ENCODE assay signal across 15 mouse cellular contexts in genomic region chr2:131673351-131673750, GRCm38 (mm10).
"Had no signal": no experiment of that assay in that cellular context is flagged by ENCODE, and none has a peak within 500 bp of the region (broad histone marks: within the 10 kb centered on the region; RNA-seq: fewer than 3 reads in every experiment).

No protein-coding gene starts in this region.

- H3K4me2 ChIP-seq: limb, embryonic 13.5 days; neural tube, embryonic 15.5 days had no signal

- H3K9ac ChIP-seq: limb, embryonic 13.5 days; liver, embryonic 14.5 days; neural tube, embryonic 15.5 days had no signal

- H3K27me3 ChIP-seq: limb, embryonic 13.5 days; neural tube, embryonic 15.5 days had no signal

- H3K36me3 ChIP-seq: limb, embryonic 13.5 days; midbrain, embryonic 10.5 days; neural tube, embryonic 15.5 days had no signal

- H3K9me3 ChIP-seq: limb, embryonic 13.5 days; midbrain, embryonic 10.5 days; neural tube, embryonic 15.5 days had no signal

- DNase-seq: kidney, adult 8-10 months; kidney, postnatal 36 days; lung, adult 18-20 months; lung, postnatal 36 days; midbrain, embryonic 14.5 days; right cerebral cortex, postnatal 4 days; spleen, adult 18-20 months; thymus, adult 18-20 months; thymus, postnatal 14 days had no signal

- H3K4me1 ChIP-seq: midbrain, embryonic 10.5 days; neural tube, embryonic 15.5 days had no signal

- H3K27ac ChIP-seq: kidney, postnatal 0 days; limb, embryonic 13.5 days; liver, embryonic 14.5 days; midbrain, embryonic 10.5 days; neural tube, embryonic 15.5 days had no signal

- H3K4me3 ChIP-seq: limb, embryonic 13.5 days; midbrain, embryonic 10.5 days; myocyte; neural tube, embryonic 15.5 days had no signal
